Mouse (Mus musculus): ENCODE results near the gene Vash1. TPM values are rescaled to one million over a fixed set of nuclear protein-coding genes. Genes with fewer than 3 reads are reported as not detected.
A peak's percentile ranks its signal among the peaks of the same experiment; 100 is the strongest.

Vash1 gene
- polyA plus RNA-seq, 2 experiments, result 11.3 to 14.5 TPM

- Histone ChIP-seq H3K4me1 (ENCODE audit: control insufficient read depth, insufficient read depth, low read length) (peaks cover 6% of the 10 kb centered on the region; the same call in 1 of the 2 replicates), H3K27me3 (ENCODE audit: control insufficient read depth, insufficient read depth, low read length) (no peaks in the 10 kb centered on the region), H3K4me3 (replicated peaks; ENCODE audit: low read length) (no peak overlapping the region), H3K9me3 (ENCODE audit: control insufficient read depth, low read length) (no peaks in the 10 kb centered on the region), H3K36me3 (ENCODE audit: control insufficient read depth, insufficient read depth, low read length) (peaks cover 15% of the 10 kb centered on the region), H3K9ac (ENCODE audit: low read depth, low read length, severe bottlenecking) (no peak overlapping the region; the same call in 1 of the 2 replicates), H3K27ac (replicated peaks; ENCODE audit: low read depth, low read length) (no peak overlapping the region; the same call in 1 of the 2 replicates), H3K4me2 (replicated peaks; ENCODE audit: low read depth, low read length, severe bottlenecking) (no peak overlapping the region)
- ATAC-seq (ENCODE audit: low FRiP score, low read depth) (no peak), DNase-seq (ENCODE audit: low spot score) (no peak)
- no peak for TF ChIP-seq POLR2A (IDR thresholded peaks at IDR 0.05; ENCODE audit: borderline replicate concordance, extremely low read depth, insufficient read depth, insufficient read length)
- 63% methylated on average over 18 of the region's 18 CpGs for WGBS
These were observed 41.6 kb downstream of the Vash1 start for GRCm38 (mm10) chr12:86719961-86720639.

DNA sequence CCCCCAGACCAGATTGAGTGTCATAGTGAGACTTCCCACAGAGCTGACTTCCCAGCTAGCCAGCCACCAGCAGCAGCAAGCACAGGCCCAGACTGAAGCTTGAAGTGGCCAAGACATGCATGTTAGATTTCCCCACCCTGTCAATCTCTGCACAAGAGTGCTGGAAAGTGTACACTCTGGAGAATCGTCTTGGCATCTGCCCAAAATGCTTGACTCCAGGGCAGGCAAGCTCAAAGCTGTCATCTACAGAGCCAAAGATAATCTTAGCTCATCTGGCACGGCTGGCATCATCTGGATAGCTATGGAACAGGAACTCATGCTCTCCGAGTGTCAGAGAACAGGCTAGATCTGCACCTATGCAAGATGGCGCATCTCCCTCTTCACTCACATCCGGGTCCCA lies 43.0 kb downstream of the Vash1 start:
- Histone ChIP-seq H3K4me3 (replicated peaks; ENCODE audit: low read length) (no peak overlapping the region), H3K27ac (replicated peaks; ENCODE audit: low read depth, low read length) (no peak overlapping the region), H3K9ac (ENCODE audit: low read depth, low read length, severe bottlenecking) (no peak overlapping the region), H3K4me2 (replicated peaks; ENCODE audit: low read depth, low read length, severe bottlenecking) (no peak overlapping the region), H3K9me3 (ENCODE audit: control insufficient read depth, low read length) (no peaks in the 10 kb centered on the region), H3K36me3 (ENCODE audit: control insufficient read depth, insufficient read depth, low read length) (peaks cover 8% of the 10 kb centered on the region; the same call in 1 of the 2 replicates), H3K27me3 (ENCODE audit: control insufficient read depth, insufficient read depth, low read length) (no peaks in the 10 kb centered on the region), H3K4me1 (ENCODE audit: control insufficient read depth, insufficient read depth, low read length) (peaks cover 6% of the 10 kb centered on the region; the same call in 1 of the 2 replicates)
- 86% methylated on average over 5 of the region's 5 CpGs for whole genome bisulfite sequencing
- DNase-seq (ENCODE audit: low spot score), result no peak
- no peak for TF ChIP-seq POLR2A (IDR thresholded peaks at IDR 0.05; ENCODE audit: borderline replicate concordance, extremely low read depth, insufficient read depth, insufficient read length)
- no peak for ATAC-seq (ENCODE audit: low FRiP score, low read depth)

GRCm38 (mm10) chr12:86724300-86724699 lies 45.8 kb downstream of the Vash1 start:
- TF ChIP-seq POLR2A (IDR thresholded peaks at IDR 0.05; ENCODE audit: borderline replicate concordance, extremely low read depth, insufficient read depth, insufficient read length), result no peak
- no peaks in the 10 kb centered on the region for H3K27me3 ChIP-seq (ENCODE audit: control insufficient read depth, insufficient read depth, low read length)

GRCm38 (mm10) chr12:86725706-86726105 lies 47.2 kb downstream of the Vash1 start:
- no peaks in the 10 kb centered on the region for H3K27me3 ChIP-seq (ENCODE audit: control insufficient read depth, insufficient read depth, low read length)
- H3K4me1 ChIP-seq (ENCODE audit: control insufficient read depth, insufficient read depth, low read length), result no peaks in the 10 kb centered on the region; the same call in 1 of the 2 replicates
- ATAC-seq (ENCODE audit: low FRiP score, low read depth), result peak; percentile 33; the same call in 1 of the 2 replicates
- no peak for TF ChIP-seq POLR2A (IDR thresholded peaks at IDR 0.05; ENCODE audit: borderline replicate concordance, extremely low read depth, insufficient read depth, insufficient read length)
- WGBS, result 0% methylated on average over 19 of the region's 19 CpGs
- peak overlapping the region; percentile 95 for H3K4me2 ChIP-seq (replicated peaks; ENCODE audit: low read depth, low read length, severe bottlenecking)
- H3K36me3 ChIP-seq (ENCODE audit: control insufficient read depth, insufficient read depth, low read length), result peaks cover 5% of the 10 kb centered on the region; the same call in 1 of the 2 replicates
- peak overlapping the region; percentile 76 for H3K4me3 ChIP-seq (replicated peaks; ENCODE audit: low read length)
- DNase-seq (ENCODE audit: low spot score), result peak; percentile 44
- no peaks in the 10 kb centered on the region for H3K9me3 ChIP-seq (ENCODE audit: control insufficient read depth, low read length)
- peak overlapping the region; percentile 26; the same call in 1 of the 2 replicates for H3K27ac ChIP-seq (replicated peaks; ENCODE audit: low read depth, low read length)
- peak overlapping the region; percentile 70 for H3K9ac ChIP-seq (ENCODE audit: low read depth, low read length, severe bottlenecking)

More at GRCm38 (mm10) chr12:86724300-86724699, 45.8 kb downstream of the Vash1 start:
- no peak for ATAC-seq (ENCODE audit: low FRiP score, low read depth)
- Histone ChIP-seq H3K4me3 (replicated peaks; ENCODE audit: low read length) (no peak overlapping the region), H3K9me3 (ENCODE audit: control insufficient read depth, low read length) (no peaks in the 10 kb centered on the region), H3K4me2 (replicated peaks; ENCODE audit: low read depth, low read length, severe bottlenecking) (no peak overlapping the region), H3K36me3 (ENCODE audit: control insufficient read depth, insufficient read depth, low read length) (peaks cover 5% of the 10 kb centered on the region; the same call in 1 of the 2 replicates), H3K4me1 (ENCODE audit: control insufficient read depth, insufficient read depth, low read length) (peaks cover 6% of the 10 kb centered on the region; the same call in 1 of the 2 replicates), H3K9ac (ENCODE audit: low read depth, low read length, severe bottlenecking) (no peak overlapping the region), H3K27ac (replicated peaks; ENCODE audit: low read depth, low read length) (no peak overlapping the region)
- no peak for DNase-seq (ENCODE audit: low spot score)
- WGBS, result 61% methylated on average over 2 of the region's 2 CpGs

DNA sequence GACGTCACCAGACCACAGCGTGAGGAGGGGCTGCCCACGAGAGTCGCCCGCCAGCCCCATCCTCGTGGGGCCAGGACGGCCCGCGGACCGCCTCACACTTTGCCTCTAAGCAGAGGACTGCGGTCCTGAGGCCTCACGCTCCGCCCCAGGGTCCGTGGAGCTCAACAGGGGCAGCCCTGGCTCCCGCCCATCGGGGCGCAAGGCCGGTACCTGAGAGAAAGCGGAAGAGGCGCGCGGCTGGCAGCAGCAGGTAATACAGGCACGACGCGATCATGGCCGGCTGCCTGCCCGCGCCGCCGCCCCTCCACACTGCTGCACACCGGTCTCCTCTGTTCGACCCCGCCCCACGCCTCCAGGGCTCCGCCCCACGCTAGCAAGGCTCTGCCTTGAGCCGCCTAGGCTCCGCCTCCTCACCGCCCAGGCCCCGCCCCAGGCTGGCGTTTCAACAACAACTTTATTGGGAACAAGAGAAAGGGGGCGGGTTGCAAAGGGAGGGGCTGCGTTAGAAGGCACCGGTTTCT lies 47.7 kb downstream of the Vash1 start, which contains the start of gene Angel1:
Gene Angel1, minus strand, starts transcription at position 341 of the 521 bp plus-strand sequence.
- peak; percentile 99 for ATAC-seq (ENCODE audit: low FRiP score, low read depth)
- peak within 1 kb of the TSS; percentile 76 for H3K4me3 ChIP-seq (replicated peaks; ENCODE audit: low read length)
- no peaks in the 10 kb centered on the region for H3K27me3 ChIP-seq (ENCODE audit: control insufficient read depth, insufficient read depth, low read length)
- H3K9me3 ChIP-seq (ENCODE audit: control insufficient read depth, low read length), result no peaks in the 10 kb centered on the region
- peak within 1 kb of the TSS; percentile 70 for H3K9ac ChIP-seq (ENCODE audit: low read depth, low read length, severe bottlenecking)
- peak within 1 kb of the TSS; percentile 95 for H3K4me2 ChIP-seq (replicated peaks; ENCODE audit: low read depth, low read length, severe bottlenecking)
- peak; percentile 93 for DNase-seq (ENCODE audit: low spot score)
- 0 out of 2 replicates have a peak, but pooled peaks cover 5% of the 10 kb centered on the region for H3K36me3 ChIP-seq (ENCODE audit: control insufficient read depth, insufficient read depth, low read length)
- 0 out of 2 replicates have a peak, but pooled peaks have one; percentile 47 for TF ChIP-seq POLR2A (IDR thresholded peaks at IDR 0.05; ENCODE audit: borderline replicate concordance, extremely low read depth, insufficient read depth, insufficient read length)
- H3K27ac ChIP-seq (replicated peaks; ENCODE audit: low read depth, low read length), result peak within 1 kb of the TSS; percentile 26; the same call in 1 of the 2 replicates
- no peaks in the 10 kb centered on the region; the same call in 1 of the 2 replicates for H3K4me1 ChIP-seq (ENCODE audit: control insufficient read depth, insufficient read depth, low read length)
- 0% methylated on average over 40 of the region's 44 CpGs for WGBS
